Mouse (Mus musculus): ENCODE measurements around the gene Ksr1.

Ksr1 gene

DNA sequence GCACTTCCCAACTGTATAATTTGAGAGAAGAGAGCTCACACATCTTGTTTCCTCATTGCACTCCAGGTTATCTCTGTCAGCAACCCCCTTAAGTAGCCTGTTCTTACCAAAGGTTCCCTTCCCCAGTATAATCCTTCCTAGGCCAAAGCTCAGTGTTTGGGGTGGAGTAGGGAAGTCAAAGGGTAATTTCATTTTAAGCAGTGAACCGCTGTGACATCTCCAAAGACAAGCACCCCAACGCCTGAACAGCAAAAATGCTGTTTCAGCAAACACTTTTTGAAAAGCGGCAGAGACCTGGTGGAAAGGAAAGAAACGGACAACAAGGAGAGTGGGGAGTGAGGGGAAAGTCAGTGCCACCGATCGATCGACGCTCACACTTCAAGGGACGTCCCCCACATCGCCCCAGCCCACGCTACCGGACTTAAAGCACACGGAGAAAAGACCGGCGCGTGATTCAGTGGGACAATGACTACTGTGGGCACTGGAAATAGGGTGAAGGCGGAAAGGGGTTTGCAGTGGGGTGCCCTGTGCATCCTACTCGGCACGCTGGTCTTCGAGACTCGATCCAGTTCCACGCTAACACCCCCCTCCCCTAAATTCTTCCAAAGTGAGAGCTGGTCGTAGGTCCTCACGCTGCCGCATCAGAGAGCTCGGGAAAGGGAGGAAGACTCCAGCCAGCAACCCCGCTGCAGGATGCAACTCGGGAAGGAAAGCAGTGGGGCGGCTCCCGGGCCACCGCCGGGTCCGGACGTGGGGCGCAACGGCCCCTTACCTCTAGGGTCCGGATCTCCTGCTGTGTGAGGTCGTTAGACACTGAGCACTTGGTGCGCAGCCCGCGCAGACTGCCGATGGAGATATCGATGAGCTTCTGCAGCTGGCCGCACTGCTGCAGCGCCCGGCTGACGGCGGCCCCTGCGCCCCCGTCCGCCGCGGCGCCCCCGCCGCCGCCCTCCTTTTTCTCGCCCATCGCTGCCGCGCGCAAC is 633 bp downstream of the Ksr1 start:
- no peak for DNase-seq (ENCODE audit: low read depth)

DNA sequence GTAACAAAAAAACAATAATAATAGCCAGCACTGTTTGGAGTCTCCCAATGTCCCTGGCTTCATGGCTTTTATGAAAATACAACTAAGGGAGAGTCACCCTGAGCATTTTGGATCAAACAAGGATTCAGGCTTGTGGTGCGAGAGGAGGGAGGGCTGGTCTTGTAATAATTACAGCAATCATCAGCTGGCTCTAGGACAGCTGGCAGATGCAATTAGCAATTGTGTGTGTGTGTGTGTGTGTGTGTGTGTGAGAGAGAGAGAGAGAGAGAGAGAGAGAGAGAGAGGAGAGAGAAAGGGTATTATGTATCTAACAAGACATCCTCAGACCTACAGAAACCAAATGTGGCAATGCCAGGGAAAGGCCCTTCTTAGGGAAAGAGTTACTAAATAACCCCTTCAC is 1.5 kb downstream of the Ksr1 start:
- DNase-seq (ENCODE audit: low read depth) = no peak

DNA sequence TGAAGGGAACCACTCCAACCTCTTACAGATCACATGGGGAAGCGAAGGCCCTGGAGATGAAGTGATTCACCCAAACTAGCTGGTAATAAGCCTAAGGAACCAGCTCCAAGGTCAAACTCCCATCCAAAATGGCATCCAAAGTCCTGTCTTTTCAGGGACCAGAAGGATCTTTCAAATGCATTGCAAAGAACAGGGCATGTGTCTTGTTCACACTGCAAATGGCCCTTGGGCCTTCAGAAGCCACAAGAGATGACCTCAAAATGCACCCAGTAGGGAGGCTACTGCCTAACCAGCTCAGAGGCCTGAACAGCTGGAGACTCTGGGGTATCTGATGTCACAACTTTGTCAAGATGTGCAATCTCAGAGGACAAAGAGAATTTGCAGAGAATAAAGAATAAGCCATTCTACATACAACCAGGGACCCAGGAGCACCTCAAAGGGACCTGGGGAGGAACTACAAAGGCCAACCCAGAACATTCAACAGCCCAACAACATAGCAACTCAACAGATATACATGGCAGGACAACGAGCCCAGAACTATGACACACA is 2.1 kb downstream of the Ksr1 start:
- DNase-seq (ENCODE audit: low read depth) = no peak

DNA sequence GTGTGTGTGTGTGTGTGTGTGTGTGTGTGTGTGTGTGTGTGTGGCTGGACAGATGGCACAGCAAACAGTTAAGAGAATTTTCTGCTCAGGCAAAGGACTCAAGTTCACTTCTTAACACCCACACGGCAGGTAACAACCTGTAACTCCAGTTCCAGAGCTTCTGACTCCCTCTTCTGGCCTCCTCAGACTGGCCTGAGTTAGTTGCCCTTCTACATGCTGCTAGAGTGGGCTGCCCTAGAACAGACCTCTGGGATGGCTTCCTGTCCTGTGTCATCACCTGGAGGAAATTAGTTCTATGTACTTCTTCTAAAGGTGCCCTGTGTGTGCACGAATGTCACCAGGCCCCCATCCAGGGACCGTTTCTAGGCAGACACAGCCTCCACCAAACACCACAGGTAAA is 2.9 kb downstream of the Ksr1 start:
- no peak for DNase-seq (ENCODE audit: low read depth)

DNA sequence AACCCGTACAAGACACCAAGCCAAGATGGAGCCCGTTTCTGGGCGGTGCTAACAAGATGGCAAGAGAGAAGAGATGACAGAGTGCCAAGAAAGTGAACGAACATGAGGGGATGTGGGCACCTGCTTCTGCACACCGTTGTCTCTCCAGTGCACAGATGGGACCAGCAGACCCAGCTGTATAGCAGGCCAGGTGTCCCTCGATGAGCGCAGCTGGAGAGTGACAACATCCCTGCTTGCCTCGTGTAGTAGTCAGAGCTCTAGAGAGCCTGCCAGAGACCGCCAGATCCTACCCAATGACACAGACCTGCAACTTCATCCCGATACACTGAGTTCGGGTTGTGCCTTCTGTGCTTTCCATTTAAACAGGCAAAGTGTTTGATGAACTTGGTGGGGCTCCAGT is 3.8 kb downstream of the Ksr1 start:
- no peak for DNase-seq (ENCODE audit: low read depth)

DNA sequence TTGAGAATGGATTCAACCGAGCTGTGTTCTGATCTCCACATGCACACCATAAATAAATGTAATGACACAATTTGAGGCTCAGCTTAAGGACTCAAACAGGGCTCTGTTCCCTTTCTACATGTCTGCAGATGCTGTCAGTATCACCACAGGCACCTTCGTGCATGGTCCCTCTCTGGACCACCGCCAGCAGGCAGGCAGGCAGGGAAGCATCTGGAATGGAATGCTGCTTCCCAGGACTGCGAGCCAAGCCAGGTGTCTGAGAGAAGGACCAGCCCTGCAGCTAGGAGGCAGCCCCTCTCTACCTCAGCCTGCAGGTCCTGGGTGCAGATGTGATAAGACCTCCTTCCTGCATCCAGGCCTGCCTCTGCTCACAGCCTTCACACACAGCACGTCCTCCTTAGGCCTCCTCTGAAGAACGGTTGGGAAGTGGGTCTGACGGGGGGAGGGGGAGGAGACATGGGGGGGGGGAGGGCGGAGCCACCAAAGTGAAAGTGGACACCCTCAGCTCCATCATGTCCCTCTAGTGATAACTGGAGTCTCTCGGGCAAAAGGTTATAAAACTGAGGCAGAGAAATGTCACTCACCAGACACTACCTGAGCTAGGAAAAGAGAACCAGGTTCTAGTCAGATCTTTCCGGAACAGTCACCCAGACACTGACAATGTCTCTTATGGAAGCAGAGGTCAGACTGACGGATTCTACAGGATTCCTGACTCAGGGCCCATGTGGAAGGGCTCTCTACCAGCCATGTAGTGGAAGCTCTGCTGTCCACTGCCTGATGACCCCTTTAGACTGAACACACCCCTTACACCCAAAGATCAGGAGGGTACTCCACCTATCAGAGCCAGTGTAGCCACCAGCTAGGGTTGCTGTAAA is 4.7 kb downstream of the Ksr1 start:
- DNase-seq (ENCODE audit: low read depth) = no peak

DNA sequence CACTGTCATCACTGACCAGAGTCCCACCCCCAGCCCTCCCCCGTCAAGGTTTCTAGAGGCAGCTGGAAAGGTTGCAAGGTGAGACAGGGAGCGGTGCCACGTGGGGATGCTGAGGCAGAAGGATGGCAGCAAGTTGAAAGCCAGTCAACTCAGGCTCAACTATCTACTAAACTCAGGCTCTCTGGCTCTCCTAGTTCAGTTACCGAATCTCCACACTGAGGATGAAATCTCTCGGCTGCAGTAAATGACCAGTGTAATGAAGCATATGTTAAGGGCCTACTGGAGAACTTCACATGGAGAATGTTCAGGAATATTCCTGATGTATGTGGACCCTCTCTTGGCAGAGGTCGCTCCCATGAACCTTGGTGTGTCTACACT is 5.7 kb downstream of the Ksr1 start:
- no peak for DNase-seq (ENCODE audit: low read depth)

DNA sequence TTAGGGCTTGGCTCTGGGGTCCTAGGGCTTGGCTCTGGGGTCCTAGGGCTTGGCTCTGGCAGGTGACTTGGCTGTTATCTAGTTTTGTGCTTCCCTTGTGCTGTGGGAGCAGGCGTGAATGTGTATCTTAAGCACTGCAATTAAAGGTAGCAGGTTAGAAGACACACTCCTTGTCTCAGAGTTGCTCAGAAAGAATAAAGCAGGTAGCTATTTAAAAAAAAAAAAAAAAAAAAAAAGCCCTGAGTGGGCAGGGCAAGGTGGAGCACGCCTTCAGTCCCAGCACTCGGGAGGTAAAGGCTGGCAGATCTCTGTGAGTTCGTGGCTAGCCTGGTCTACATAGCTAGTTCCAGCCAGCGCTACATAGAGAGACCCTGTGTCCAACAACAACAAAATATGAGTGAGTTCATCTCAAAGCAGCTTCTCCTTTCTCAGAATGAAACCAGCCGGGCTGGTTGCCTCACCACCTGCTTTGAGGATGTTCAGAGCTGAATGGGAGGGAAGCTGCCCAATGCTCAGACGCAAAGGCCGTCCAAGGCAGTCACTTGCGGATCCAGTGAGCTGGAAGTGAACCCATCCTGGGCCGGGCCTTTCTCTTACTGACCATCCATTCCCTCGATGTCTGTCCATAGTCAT is 6.2 kb downstream of the Ksr1 start:
- DNase-seq (ENCODE audit: low read depth) = no peak

DNA sequence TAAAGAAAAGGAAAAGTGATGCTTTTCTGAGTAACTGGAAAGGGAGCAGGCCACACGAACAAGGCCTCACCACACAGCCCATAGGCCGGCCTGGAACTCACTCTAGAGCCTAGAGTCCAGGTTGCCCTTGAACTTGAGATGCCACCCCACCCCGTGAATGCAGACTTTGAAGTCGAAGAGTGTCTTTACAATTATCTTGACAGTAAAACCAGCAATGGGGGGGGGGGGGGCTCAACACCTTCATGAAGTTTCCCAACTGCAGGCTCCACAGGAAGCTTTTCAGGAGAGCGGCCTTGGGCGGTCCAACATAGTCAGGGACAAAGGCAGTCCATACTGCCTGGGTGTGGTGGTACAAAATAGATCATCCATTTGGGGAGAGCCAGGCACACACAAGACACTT is 7.6 kb downstream of the Ksr1 start:
- no peak for DNase-seq (ENCODE audit: low read depth)

DNA sequence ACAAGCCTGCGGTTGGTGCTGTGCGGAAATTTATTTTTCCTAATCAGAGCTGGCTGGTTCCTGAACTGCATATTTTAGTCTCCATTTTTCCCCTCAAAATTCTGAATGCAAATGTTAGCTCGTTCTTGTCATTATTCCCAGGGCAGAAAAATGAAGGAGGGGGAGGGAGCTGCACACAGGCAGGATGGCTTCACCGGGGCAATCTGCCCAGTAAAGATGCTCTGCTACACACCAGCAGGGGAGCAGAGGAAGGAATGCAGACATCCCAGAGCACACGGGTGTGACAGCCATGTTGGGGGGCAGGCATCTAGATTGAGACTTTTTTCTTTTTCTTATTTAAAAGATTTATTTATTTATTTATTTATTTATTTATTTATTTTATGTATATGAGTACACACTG is 9.0 kb downstream of the Ksr1 start:
- DNase-seq (ENCODE audit: low read depth) = no peak

DNA sequence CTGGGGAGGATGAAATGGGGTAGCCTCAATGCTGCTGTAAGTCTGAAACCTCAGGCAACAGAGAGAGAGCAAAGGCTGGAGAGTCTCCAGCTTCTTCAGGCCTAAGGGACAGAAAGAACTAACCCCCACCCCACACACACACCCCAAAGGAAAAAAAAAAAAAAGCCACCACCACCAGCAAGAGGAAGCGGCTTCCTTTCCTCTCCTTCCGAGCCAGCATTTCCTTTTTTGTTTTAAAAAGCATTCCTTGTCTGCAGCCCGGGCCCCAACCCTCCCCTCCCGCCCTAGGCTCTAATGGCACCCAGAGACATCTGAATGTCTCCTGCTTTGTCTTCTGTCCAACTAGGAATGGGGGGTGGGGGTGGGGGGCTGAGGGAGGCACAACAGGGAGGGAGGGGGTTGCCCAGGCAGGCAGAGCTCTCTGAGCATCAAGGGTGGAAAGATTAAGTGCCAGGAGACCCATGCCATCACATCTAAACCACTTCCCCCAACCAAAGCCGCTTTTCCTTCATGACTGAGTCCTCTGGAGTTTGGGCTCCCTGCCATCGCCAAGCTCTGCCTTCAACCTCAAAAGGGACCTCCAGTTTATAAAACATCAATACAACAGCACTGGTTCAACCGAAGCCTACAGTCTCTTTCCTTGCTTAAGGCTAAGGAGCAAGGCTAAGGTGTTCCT is 10.4 kb downstream of the Ksr1 start:
- DNase-seq (ENCODE audit: low read depth) = no peak

DNA sequence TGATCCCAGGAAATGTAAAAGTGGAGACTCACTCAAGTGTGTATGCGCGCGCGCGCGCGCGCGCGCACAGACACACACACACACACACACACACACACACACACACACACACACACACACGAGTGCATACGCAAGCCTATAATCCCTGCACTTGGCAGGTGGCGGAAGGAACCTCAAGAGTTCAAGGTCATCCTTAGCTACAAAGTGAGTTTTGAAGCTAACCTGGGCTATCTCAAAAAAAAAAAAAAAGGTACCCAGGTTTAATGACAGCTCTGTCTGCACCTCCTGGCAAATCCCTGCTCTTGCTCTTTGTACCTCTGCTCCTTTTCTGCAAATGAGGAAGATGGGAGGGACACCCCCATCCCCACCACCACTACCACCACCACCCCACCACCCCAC is 11.1 kb downstream of the Ksr1 start:
- no peak for DNase-seq (ENCODE audit: low read depth)

DNA sequence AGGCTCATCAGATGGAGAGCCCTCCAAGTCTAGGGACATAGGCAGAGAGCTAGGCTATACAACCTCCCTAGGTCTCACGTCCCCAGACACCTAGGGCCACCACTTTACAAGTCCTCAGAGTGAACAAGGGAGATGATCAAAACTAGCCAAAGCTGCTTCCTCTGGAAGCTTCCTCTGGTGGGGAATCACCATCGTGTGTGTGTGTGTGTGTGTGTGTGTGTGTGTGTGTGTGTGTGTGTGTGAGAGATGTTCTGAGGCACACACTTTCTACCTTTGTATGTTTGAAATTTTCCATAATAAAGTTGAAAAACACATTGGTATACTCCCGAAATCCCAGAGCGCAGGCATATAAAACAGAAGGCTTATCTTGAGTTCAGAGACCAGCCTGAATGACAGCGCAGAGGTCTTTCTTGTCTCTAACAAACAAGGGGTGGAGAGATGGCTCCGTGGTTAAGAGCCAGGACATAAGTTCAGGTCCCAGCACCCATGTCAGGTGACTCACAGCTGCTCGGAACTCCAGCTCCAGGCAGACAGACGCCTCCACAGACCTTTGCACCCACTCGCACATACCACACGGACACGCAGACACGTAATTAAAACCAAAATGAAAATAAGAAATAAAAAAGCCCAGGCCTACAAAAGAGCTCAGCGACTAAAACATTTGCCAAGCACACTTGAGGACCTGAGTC is 11.6 kb downstream of the Ksr1 start:
- no peak for DNase-seq (ENCODE audit: low read depth)

DNA sequence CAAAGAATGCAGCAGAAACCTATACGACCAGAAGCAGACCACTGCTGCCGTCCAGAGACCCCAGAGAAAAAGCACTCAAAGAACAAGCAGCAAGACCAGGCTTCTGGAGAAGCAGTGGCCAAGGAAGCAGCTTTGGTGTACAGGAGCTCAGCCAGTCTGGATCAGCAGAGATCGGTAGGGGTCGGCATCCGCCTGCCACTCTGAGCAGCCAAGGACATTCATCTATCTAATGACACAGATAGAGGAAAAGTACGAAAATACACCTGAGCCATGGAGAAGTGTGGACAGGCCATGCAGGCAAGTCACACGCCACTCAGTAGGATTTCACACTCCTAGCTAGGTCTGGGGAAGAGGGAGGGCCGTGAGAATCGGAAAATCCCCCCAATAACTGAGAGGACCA is 12.2 kb downstream of the Ksr1 start:
- no peak for DNase-seq (ENCODE audit: low read depth)

DNA sequence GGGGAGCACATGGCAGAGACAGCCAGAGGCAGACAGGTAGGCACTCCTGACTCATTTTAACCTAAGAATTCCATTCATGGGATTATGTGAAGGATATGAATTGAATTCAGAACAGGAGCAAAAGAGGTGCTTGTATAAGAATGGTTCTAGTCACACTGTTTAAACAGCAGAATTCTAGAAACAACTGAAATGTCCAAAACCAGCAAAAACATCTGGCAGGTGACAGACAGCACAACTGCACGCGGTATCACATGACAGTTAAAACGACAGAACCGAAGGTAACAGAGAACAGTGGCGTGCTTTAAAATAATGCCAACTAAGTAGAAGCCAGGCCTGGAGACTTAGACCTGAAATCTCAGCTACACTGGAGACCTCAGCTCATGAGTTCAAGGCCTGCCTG is 13.2 kb downstream of the Ksr1 start:
- no peak for DNase-seq (ENCODE audit: low read depth)

DNA sequence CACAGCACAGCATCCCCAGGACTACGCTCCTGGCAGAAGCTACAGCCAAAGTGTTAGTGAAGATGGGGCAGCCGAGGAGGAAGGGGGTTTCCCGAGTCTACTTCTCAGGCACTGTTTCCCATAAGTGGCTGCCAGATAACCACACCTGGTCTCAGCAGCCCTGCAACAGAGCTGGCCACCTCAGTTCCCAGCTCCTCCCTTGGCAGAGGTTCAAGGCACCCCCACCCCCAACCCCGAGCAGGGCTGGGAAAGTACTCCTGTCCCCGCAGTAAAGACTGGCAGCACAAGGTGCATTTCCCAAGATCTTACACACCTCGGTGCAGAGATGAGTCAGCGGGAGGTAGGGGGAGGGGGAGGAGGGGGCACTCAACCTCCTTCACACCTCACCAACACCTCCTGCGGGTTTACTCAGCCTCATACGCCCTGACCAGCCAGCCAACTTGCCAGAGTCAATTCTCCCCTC is 14.2 kb downstream of the Ksr1 start:
- DNase-seq (ENCODE audit: low read depth) = no peak

DNA sequence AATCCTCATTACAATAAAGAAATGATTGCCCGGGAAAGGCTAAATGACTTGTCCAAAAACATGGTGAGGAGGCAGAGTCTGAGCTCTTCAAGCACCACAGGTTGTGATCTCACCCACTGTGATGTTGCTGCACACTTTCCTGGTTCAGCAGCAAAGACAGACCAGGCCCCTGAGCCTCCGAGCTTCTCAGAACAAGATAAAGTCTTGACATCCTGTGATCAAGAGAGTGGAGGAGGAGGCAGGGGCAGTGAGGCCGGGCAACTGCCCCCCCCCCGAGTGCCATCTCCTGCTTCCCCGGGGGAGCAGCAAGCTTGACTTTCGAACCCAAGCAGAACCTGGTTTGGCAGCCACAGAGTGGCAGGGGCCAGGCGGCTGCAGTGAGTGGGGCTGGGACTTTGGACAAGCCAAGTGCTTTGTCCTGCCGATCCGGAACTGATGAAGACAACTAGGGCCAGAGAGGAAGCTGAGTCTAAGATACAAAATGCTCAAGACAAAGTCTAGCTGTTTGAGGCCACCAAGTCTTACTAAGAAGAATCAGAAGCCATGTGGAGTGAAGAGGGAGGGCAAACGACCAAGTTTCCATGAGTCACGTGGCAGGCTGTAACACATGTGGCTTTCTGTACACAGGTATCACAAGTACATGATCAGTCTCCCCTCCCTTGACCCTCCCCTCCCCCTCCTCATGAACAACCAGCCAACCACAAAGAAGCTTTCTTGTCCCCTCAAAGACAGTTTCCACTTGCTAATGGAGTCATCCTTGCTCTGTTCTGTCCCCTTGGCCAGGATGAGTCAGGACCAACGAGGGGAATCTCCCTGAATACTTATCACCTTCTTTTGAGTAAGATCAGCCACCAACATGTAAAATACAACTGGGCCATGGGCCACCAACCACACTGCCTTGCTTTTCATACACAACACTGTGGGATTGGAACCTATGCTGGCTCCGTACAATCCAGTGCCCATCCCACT is 16.5 kb downstream of the Ksr1 start:
- no peak for DNase-seq (ENCODE audit: low read depth)

DNA sequence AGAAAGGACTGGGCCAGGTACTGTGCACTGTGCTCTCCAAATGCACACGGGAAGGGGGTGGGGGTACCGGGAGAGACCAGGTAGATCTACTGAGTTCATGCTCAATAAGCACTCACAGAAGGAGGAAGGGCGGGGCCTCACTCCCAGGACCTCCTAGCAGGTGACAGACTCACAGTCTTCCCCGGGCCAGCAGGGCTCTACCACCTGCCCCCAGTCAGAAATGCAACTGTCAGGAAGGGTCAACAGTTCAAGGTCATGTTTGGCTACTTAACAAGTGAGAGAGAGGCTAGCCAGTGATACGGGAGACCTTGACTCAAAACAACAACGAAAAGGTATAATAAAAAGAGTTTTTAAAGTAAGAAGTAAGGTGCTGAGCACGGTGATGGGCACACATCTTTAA is 18.0 kb downstream of the Ksr1 start:
- DNase-seq (ENCODE audit: low read depth) = no peak

DNA sequence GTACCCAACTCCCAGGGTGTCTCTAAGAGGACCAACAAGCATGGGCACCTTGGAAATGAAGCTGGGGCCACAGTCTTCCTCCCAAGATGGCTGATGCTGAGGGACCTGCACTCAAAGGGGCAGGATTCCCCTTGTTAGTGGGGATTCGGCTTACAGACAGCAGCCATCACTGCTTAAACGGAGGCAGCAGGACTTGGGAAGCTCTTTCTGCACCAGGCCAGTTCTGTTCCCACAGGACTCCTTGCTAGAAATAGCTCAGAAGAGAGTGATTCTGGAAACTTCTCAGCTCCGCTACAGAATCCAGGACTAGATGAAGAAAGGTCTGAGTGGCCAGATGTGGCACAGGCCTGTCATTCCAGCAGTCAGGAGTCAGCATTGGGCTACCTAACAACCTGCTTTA is 19.2 kb downstream of the Ksr1 start:
- no peak for DNase-seq (ENCODE audit: low read depth)

DNA sequence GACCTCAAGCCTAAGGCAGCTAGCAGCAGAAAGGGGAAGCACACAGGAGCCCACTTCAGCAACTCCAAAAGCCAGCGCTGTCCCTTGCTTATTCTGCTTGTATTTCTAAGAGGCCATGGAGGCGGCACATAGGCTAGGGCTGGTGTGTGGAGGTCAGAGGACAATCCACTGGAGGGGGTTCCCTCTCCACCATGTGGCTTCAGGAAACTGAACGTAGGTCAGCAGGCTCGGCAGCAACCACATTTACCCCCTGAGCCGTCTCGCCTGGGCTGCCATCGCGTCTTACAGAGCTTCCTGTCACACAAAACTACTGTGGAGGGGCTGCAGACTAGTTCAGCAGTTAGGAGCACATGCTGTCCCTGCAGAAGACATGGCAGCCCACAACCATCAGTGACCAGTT is 20.4 kb downstream of the Ksr1 start:
- no peak for DNase-seq (ENCODE audit: low read depth)
